Mouse (Mus musculus) T-helper 2 cell (primary cell): ENCODE data around the gene Mtmr10.

Source experiments
- in situ Hi-C: fragments of 300-600 bp; cut with MboI, MseI; formaldehyde crosslinking; loops from one replicate; pipeline ENCODE4 v1.15.1; 2025; ENCODE audit warnings: high pct_unique_total_duplicates

The Mtmr10 gene

GRCm38 (mm10) chr7:64291722-64292121 is 4.3 kb downstream of the Mtmr10 start:
- in situ Hi-C loops: no loop called here

DNA sequence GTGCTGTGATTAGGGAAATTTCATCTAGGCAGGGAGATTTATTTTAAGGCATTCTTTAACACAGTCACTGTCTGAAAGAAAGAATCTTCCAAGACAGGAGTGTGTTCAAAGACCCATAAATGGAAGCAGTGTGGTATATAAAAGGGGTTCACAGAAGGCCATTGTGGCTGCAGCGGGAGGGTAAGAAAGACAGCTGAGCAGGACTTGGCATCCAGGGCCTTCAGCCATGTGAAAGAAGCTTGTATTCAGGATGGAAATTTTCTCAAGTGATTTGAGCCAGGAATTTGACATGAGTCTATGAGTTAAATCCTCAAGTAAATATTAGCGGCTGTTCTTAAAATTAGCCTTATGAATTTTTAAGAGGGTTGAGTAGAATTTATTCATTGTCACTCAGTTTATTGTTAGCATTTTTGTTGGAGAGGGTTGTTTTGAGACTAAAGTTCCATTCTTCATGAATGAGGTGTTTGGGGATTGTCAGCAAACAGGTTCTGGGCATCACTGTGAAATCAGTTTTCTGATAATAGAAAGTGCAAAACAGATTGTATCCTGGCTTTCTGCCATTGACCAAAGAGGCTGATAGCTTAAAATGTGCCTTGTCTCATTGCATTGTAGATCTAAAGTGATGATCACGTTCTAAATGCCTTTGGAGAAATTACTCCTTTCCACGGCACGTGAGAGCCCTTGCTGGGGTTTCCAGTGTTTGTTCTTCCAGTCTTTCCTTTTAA is 9.0 kb downstream of the Mtmr10 start:
- in situ Hi-C loops: no loop called here

DNA sequence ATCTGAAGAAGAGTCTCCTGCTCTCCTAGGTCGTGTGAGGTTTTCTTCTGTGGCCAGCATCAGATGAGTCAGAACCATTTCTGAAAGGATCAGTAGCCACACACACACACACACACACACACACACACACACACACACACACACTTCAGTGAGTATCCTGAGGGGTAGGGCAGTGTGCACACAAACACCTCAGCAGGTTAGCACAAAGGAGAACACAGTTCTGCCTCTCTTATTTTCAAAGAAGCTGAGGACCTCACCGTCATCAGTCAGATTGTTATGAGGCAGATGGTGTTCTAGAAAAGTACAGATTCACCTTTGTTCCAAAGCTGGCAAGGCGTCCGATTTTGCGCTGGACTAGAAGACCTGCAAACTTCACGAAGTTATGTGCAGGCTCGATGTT is 22.8 kb downstream of the Mtmr10 start:
- in situ Hi-C loops: no loop called here

- in situ Hi-C loops: no loop called here
Measured at GRCm38 (mm10) chr7:64310756-64311155, 23.3 kb downstream of the Mtmr10 start.

GRCm38 (mm10) chr7:64312811-64313210 is 25.4 kb downstream of the Mtmr10 start:
- in situ Hi-C loops: no loop called here

- in situ Hi-C loops: no loop called here
Measured at GRCm38 (mm10) chr7:64321125-64321524, 33.7 kb downstream of the Mtmr10 start.

GRCm38 (mm10) chr7:64321658-64322057 is 34.2 kb downstream of the Mtmr10 start:
- in situ Hi-C loops: no loop called here

DNA sequence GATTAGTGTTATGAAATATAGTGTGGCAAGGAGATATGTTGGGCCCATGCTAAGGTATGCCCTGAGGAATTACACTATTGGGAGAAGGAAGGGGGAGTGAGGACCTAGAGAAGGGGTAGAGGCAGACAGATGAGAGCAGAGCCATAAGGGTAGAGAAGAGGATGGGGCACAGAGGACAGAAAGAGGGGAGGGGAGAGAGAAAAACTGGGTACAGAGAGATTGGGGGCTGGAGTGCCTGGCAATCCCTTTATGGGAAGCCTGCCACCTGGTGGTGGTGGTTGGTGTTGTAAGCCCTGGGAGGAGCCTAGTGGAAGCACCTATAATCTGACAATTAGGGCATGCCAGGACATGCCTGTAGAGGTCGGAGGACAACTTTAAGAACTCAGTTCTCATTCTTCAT is 39.4 kb downstream of the Mtmr10 start:
- in situ Hi-C loops: no loop called here

DNA sequence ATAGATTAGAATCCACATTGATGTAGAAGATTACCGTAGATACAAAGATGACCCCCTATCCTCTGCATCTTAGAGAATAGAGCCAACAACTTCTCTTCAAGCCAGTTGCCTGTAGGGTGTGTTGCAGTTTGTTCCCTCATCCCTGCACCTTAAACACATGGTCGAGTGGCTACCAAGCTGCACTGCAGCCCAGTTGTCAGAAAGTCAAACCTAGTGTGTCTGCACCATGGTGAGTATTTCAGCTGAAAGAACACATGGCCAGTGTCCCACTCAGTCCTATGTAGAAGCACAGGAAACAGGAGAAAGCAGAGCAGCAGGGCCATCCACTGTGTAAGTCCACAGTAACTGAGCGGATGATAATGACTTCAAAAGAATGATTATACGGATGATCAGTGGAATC is 40.0 kb downstream of the Mtmr10 start:
- in situ Hi-C loops: no loop called here

- in situ Hi-C loops: no loop called here
Measured at GRCm38 (mm10) chr7:64331309-64331708, 43.9 kb downstream of the Mtmr10 start.

- in situ Hi-C loops: no loop called here
Measured at GRCm38 (mm10) chr7:64332686-64333085, 45.2 kb downstream of the Mtmr10 start.

DNA sequence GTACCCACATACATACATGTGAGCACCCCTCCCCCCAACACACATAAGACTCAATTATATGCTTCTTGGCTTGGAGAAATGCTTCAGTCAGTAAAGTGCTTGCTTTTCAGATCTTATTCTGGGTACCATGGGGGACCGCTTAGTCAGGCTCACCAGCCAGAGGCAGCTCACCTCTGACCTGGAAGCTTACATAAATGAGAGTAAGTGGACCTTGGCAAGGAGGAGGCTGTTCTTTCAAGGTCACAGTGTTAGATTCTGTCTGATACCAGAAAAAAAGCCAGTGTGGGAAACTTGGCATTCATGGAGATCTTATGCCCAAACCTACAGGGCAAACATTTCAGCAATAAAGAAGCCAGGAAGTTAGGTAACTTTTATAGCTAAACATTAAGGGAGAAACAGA is 60.4 kb downstream of the Mtmr10 start:
- in situ Hi-C loops: no loop called here

- in situ Hi-C loops: no loop called here
Measured at GRCm38 (mm10) chr7:64349147-64349861, 61.9 kb downstream of the Mtmr10 start.

DNA sequence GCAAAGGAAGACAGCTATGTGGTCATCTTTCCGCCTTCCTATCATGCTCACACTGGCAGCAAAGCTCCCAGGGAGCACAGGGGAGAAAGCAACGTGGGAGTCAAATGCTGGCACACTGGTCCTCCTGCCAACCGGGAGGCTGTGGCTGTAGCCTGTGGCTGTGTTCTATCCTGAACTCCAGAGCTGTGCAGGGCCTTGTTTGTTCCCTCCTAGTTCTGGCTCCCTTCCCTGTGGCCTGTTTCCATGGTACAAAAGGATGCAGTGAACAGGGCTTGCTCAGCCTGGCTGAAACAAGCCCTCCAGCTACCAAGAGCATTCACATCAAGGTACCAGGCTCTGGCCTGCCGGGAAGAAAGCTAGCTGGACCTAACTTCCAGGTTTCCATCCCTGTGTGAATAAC is 63.6 kb downstream of the Mtmr10 start:
- in situ Hi-C loops: no loop called here

DNA sequence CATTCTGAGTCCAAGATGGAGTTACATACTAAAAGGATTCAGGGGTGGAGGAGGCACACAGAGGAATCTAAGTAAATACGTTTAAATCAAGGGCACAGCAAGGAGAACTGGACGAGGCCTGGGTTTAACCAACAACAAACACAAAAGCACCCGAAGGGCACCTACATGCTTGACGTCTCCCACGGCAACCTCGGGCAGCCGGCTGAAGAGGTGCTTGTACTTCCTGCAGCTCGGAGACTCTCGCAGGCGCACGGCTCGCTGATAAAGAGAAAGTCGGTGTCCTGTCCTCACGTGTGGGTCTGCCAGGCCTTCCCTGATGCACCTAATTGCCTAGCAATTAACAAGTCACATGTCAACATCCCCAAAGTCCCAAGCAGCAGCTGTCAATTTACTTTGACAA is 66.8 kb downstream of the Mtmr10 start:
- in situ Hi-C loops: no loop called here

DNA sequence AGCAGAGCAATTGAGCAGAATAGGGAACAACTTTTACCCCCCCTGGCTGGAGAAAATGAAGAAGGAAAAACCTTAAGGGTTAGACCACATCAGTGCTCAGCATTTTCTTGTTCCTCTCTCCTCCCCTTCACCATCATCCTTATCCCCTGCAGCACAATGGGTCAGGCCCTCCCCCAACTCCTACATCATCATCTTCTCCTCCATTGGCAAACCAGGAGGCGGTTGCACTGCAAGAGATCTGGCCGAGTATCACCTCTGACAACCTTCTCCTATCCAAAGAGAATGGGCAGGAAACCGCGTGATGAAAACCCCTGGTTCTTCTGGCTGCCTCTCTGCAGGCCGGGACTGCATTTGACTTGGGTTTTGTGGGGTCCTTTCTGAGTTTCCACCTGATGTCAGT is 69.2 kb downstream of the Mtmr10 start:
- in situ Hi-C loops: no loop called here

- in situ Hi-C loops: no loop called here
Measured at GRCm38 (mm10) chr7:64357405-64357804, 70.0 kb downstream of the Mtmr10 start.

DNA sequence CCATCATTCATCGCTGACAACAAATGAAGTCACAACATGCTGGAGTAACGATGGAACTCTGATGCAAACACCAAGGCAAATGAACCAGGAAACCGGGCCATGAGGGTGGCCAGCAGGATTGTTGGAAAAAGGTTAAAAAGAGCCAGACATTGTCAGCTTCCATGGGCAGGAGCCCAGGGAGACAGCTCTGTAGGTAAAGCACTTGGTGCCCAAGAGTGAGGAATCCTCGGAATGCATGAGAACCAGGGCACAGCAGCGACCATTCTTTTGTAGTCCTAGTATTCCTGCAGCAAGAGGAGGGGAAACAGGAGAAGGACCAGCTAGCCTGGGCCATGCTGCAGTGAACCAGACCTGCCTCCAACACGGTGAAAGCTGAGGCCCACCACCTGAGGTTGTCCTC is 71.2 kb downstream of the Mtmr10 start:
- in situ Hi-C loops: no loop called here

DNA sequence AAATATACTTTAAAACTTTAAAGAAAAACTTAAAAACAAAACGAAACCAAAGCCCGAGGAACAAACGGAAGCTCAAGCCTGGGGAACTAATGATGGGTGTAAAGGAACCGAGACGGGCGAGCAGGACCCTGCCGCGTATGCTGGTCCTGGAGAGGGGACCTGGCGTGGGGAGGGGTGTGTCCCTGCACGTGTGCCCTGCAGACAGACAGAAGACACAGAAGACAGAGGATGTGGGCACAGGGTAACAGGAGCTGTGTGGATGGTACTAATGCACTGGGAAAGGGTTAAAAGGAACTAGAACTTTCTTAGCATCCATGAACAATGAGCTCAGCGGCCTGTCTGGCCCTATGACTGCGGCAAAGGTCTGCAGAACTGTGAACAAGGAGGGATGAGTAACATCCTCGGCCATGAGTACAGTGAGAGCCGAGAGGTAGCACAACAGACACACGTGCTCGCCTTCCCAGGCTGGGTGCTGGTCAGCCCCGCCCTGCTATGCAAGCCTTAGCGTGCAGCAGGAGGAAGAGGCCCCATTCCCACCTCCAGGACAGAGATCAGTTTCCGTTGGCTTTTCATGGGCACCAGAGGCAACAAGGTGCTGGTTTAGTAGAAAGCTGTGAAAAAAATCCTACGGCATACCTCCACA is 72.6 kb downstream of the Mtmr10 start:
- in situ Hi-C loops: no loop called here

DNA sequence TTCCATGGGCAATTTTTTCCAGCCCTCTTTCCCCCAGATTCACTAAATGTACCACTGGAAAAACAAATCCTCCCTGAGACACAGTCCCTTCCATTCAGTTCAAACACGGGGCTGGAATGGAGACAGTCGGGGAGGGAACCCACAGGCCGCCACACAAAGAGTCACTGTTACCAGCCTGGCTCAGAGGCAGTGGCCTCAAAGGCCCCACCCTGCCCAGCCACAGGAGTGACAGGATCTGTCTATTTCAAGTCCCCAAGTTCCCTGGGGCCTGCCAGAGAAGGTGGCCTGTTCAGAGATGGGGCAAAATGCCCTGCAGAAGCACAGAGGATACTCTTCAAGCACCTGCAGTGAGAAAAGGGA is 73.1 kb downstream of the Mtmr10 start:
- in situ Hi-C loops: no loop called here

- in situ Hi-C loops: no loop called here
Measured at GRCm38 (mm10) chr7:64365863-64366262, 78.4 kb downstream of the Mtmr10 start.

DNA sequence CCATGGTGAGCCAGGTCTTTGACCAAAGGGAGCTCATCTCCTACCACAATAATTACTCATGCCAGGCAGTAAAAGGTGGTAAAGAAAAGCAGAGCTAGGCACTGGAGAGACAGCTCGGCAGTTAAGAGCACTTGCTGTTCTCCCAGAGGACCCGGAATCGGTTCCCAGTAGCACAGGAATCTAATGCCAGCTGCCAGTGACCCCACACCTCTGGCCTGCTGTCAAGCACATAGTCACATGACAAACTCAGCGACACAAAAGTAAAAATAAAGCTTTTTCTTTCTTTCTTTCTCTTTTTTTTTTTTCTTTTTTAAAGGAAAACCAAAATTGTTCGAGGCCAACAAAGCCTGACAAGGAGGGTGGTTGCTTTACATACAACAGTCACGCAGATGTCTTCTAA is 82.4 kb downstream of the Mtmr10 start:
- in situ Hi-C loops: no loop called here
